In genomic region chr14:121797457-121798410, GRCm38 (mm10) we compare ENCODE assay signal across 8 mouse cellular contexts. TPM values are rescaled to one million over a fixed set of nuclear protein-coding genes. Genes with fewer than 3 reads are reported as not detected.
DNase-seq lines count a peak whose midpoint lies in the region; ATAC-seq and TF ChIP-seq lines count a peak whose summit lies in the region.

TSS of gene Dock9 (minus strand) at chr14:121797837.

- no peak for TF ChIP-seq EP300 in heart, adult 2 months (IDR thresholded peaks at IDR 0.05; ENCODE audit: insufficient read depth, low read depth, low read length)

- H3K27me3 ChIP-seq in embryonic facial prominence, embryonic 14.5 days (replicated peaks; ENCODE audit: control insufficient read depth, insufficient read depth, low read length): peaks cover 16% of the 10 kb centered on the region; the same call in 1 of the 2 replicates
- no peaks in the 10 kb centered on the region for H3K27me3 ChIP-seq in heart, adult 2 months (ENCODE audit: control insufficient read depth, insufficient read depth, low read length)
- H3K27me3 ChIP-seq in limb, embryonic 13.5 days: peaks cover 23% of the 10 kb centered on the region
- peaks cover 11% of the 10 kb centered on the region for H3K27me3 ChIP-seq in midbrain, embryonic 16.5 days (ENCODE audit: control insufficient read depth, insufficient read depth, low read depth, low read length)

- no peaks in the 10 kb centered on the region for H3K79me2 ChIP-seq in heart, adult 2 months (replicated peaks; ENCODE audit: control insufficient read depth, insufficient read depth, low read length)

- DNase-seq in 3134 (ENCODE audit: extremely low read depth, insufficient read length, low spot score): peak; percentile 90
- peak; percentile 80 for DNase-seq in adrenal gland, postnatal 4 days (ENCODE audit: low spot score in 2 of 2)
- DNase-seq in embryonic facial prominence, embryonic 14.5 days (ENCODE audit: low spot score): peak; percentile 87
- DNase-seq in heart, adult 2 months: peak; percentile 91 to 95
- peak; percentile 90 to 92 for DNase-seq in kidney, adult 8-10 months
- peak; percentile 64 to 79 for DNase-seq in spleen, postnatal 10 days (ENCODE audit: low spot score in 2 of 2)

- TF ChIP-seq POLR2A in heart, adult 2 months (IDR thresholded peaks at IDR 0.05; ENCODE audit: insufficient read depth, low read depth, low read length): peak; percentile 59; the same call in 1 of the 2 replicates

- peak within 1 kb of the TSS; percentile 68 for H3K9ac ChIP-seq in embryonic facial prominence, embryonic 14.5 days (ENCODE audit: low read depth, low read length)
- peak within 1 kb of the TSS; percentile 85 for H3K9ac ChIP-seq in heart, adult 2 months (ENCODE audit: low read depth, low read length)
- H3K9ac ChIP-seq in limb, embryonic 13.5 days: peak within 1 kb of the TSS; percentile 73
- H3K9ac ChIP-seq in midbrain, embryonic 16.5 days (ENCODE audit: low read depth, low read length): peak within 1 kb of the TSS; percentile 79

- H3K27ac ChIP-seq in embryonic facial prominence, embryonic 14.5 days (replicated peaks; ENCODE audit: low read depth, low read length): peak within 1 kb of the TSS; percentile 77
- H3K27ac ChIP-seq in heart, adult 2 months: peak within 1 kb of the TSS; percentile 88
- peak within 1 kb of the TSS; percentile 64; the same call in 1 of the 2 replicates for H3K27ac ChIP-seq in limb, embryonic 13.5 days
- peak within 1 kb of the TSS; percentile 88 for H3K27ac ChIP-seq in midbrain, embryonic 16.5 days (ENCODE audit: low read length)

- ATAC-seq in embryonic facial prominence, embryonic 14.5 days (ENCODE audit: low read depth): peak; percentile 92
- peak; percentile 89 for ATAC-seq in limb, embryonic 13.5 days (ENCODE audit: low FRiP score, low read depth)
- peak; percentile 84 for ATAC-seq in midbrain, embryonic 16.5 days

- H3K9me3 ChIP-seq in embryonic facial prominence, embryonic 14.5 days (ENCODE audit: control insufficient read depth, low read length): no peaks in the 10 kb centered on the region
- no peaks in the 10 kb centered on the region for H3K9me3 ChIP-seq in limb, embryonic 13.5 days
- H3K9me3 ChIP-seq in midbrain, embryonic 16.5 days (replicated peaks; ENCODE audit: control insufficient read depth, low read length, poor library complexity, severe bottlenecking): no peaks in the 10 kb centered on the region

- peaks cover 5% of the 10 kb centered on the region; the same call in 1 of the 2 replicates for H3K4me1 ChIP-seq in embryonic facial prominence, embryonic 14.5 days (ENCODE audit: control insufficient read depth, insufficient read depth, low read length)
- peaks cover 4% of the 10 kb centered on the region for H3K4me1 ChIP-seq in heart, adult 2 months (ENCODE audit: control insufficient read depth, insufficient read depth, low read length)
- peaks cover 15% of the 10 kb centered on the region for H3K4me1 ChIP-seq in limb, embryonic 13.5 days
- H3K4me1 ChIP-seq in midbrain, embryonic 16.5 days (ENCODE audit: control insufficient read depth, insufficient read depth, low read length): peaks cover 7% of the 10 kb centered on the region; the same call in 1 of the 2 replicates

- H3K4me3 ChIP-seq in embryonic facial prominence, embryonic 14.5 days (ENCODE audit: low read depth, low read length): peak within 1 kb of the TSS; percentile 80
- H3K4me3 ChIP-seq in heart, adult 2 months: peak within 1 kb of the TSS; percentile 73
- H3K4me3 ChIP-seq in limb, embryonic 13.5 days: peak within 1 kb of the TSS; percentile 72
- peak within 1 kb of the TSS; percentile 77 for H3K4me3 ChIP-seq in midbrain, embryonic 16.5 days (ENCODE audit: low read depth, low read length)

- H3K4me2 ChIP-seq in embryonic facial prominence, embryonic 14.5 days (ENCODE audit: low read depth, low read length): peak within 1 kb of the TSS; percentile 98
- peak within 1 kb of the TSS; percentile 92 for H3K4me2 ChIP-seq in limb, embryonic 13.5 days (replicated peaks)
- peak within 1 kb of the TSS; percentile 82 for H3K4me2 ChIP-seq in midbrain, embryonic 16.5 days (ENCODE audit: low read length)

- H3K36me3 ChIP-seq in embryonic facial prominence, embryonic 14.5 days (ENCODE audit: control insufficient read depth, insufficient read depth, low read length): no peaks in the 10 kb centered on the region
- no peaks in the 10 kb centered on the region for H3K36me3 ChIP-seq in heart, adult 2 months (ENCODE audit: control insufficient read depth, insufficient read depth, low read length)
- no peaks in the 10 kb centered on the region for H3K36me3 ChIP-seq in limb, embryonic 13.5 days
- H3K36me3 ChIP-seq in midbrain, embryonic 16.5 days (ENCODE audit: control insufficient read depth, insufficient read depth, low read length): no peaks in the 10 kb centered on the region

- WGBS in embryonic facial prominence, embryonic 14.5 days: under 1% methylated on average over 42 of the region's 106 CpGs
- under 1% methylated on average over 95 of the region's 106 CpGs for whole genome bisulfite sequencing in heart, adult 2 months
- under 1% methylated on average over 100 of the region's 106 CpGs for WGBS in limb, embryonic 13.5 days
- under 1% methylated on average over 90 of the region's 106 CpGs for WGBS in midbrain, embryonic 16.5 days

- peak; percentile 40 for TF ChIP-seq CTCF in heart, adult 2 months (IDR thresholded peaks at IDR 0.05)

- intact Hi-C loops in heart, adult 2 months (cut with DNase I): loop anchor here (2.0 to 5.0 kb wide), 4 partner anchors 17 to 150 kb away; partner anchors contain the start of gene Ubac2

RNA-seq across cellular contexts. Expression of gene Dock9, which starts in this region (rescaled TPM):
- 10 to 100 TPM; 30.1 to 35.0 TPM for total RNA-seq in adrenal gland, postnatal 4 days (2021)
- polyA plus RNA-seq in embryonic facial prominence, embryonic 14.5 days (2014; fragmentation: Nextera tagmentation; extraction: Ambion mirVana): 13.1 and 14.0 TPM in 2 replicates
- total RNA-seq in heart, adult 2 months (2021): 10 to 100 TPM; 24.0 to 25.7 TPM
- 19.8 and 27.1 TPM in 2 replicates for polyA plus RNA-seq in heart, adult 2 months (2012; rRNA removed)
- 4.9 and 5.4 TPM in 2 replicates for polyA plus RNA-seq in limb, embryonic 13.5 days (2015; fragmentation: Nextera tagmentation; extraction: Ambion mirVana)
- 15.5 and 17.9 TPM in 2 replicates for polyA plus RNA-seq in midbrain, embryonic 16.5 days (2015; fragmentation: Nextera tagmentation; extraction: Ambion mirVana)

Comparison
In these comparisons a context has a peak if more than half of its experiments do, and no peak if none do; other contexts are left out.
1. Peak in every context shown above with its lines: DNase-seq, ATAC-seq, H3K4me3 ChIP-seq and H3K27ac ChIP-seq.